Mouse (Mus musculus): ENCODE measurements around the gene Trim62.

Trim62 gene

GRCm38 (mm10) chr4:128883379-128883781, at the start of gene Trim62:
Gene Trim62, plus strand, starts transcription at chr4:128883580.
- peak; percentile 83 for DNase-seq

- no peak for DNase-seq
These were observed 45.2 kb upstream of the Trim62 start for GRCm38 (mm10) chr4:128838202-128838601.

GRCm38 (mm10) chr4:128839811-128840738, 43.3 kb upstream of the Trim62 start:
- peak; percentile 27 for DNase-seq

- no peak for DNase-seq
These were observed 42.1 kb upstream of the Trim62 start for GRCm38 (mm10) chr4:128841259-128841658.

- DNase-seq: no peak
These were observed 38.8 kb upstream of the Trim62 start for GRCm38 (mm10) chr4:128844566-128844965.

- no peak for DNase-seq
These were observed 37.9 kb upstream of the Trim62 start for GRCm38 (mm10) chr4:128845367-128845973.

GRCm38 (mm10) chr4:128848961-128849360, 34.4 kb upstream of the Trim62 start:
- DNase-seq: no peak

- DNase-seq: no peak
These were observed 33.7 kb upstream of the Trim62 start for GRCm38 (mm10) chr4:128849686-128850085.

- no peak for DNase-seq
These were observed 31.0 kb upstream of the Trim62 start for GRCm38 (mm10) chr4:128852266-128852887.

GRCm38 (mm10) chr4:128853117-128853516, 30.3 kb upstream of the Trim62 start:
- DNase-seq: no peak

GRCm38 (mm10) chr4:128855613-128856040, 27.8 kb upstream of the Trim62 start:
- peak; percentile 85 for DNase-seq

GRCm38 (mm10) chr4:128857212-128857611, 26.2 kb upstream of the Trim62 start:
- no peak for DNase-seq

GRCm38 (mm10) chr4:128858226-128858625, 25.2 kb upstream of the Trim62 start:
- DNase-seq: peak; percentile 87

GRCm38 (mm10) chr4:128858878-128859277, 24.5 kb upstream of the Trim62 start:
- DNase-seq: no peak

GRCm38 (mm10) chr4:128872992-128873391, 10.4 kb upstream of the Trim62 start:
- no peak for DNase-seq

- no peak for DNase-seq
These were observed 9.3 kb upstream of the Trim62 start for GRCm38 (mm10) chr4:128874062-128874461.

- DNase-seq: no peak
These were observed 7.9 kb upstream of the Trim62 start for GRCm38 (mm10) chr4:128875439-128875838.

GRCm38 (mm10) chr4:128877520-128877919, 5.9 kb upstream of the Trim62 start:
- no peak for DNase-seq

GRCm38 (mm10) chr4:128878901-128879491, 4.4 kb upstream of the Trim62 start:
- DNase-seq: no peak

GRCm38 (mm10) chr4:128883801-128884710, 676 bp downstream of the Trim62 start:
- DNase-seq: peak; percentile 53

- no peak for DNase-seq
These were observed 1.3 kb downstream of the Trim62 start for GRCm38 (mm10) chr4:128884711-128885095.

- DNase-seq: no peak
These were observed 2.2 kb downstream of the Trim62 start for GRCm38 (mm10) chr4:128885540-128885939.

Measured in lung, postnatal 14 days (tissue).